Mouse (Mus musculus) adrenal gland, postnatal 25 days (tissue): ENCODE results near the gene Tmem53. TPM values are rescaled to one million over a fixed set of nuclear protein-coding genes. Genes with fewer than 3 reads are reported as not detected.
"Not testable (repeated sequence)": the region's sequence is repeated elsewhere in the genome, so short reads cannot be mapped to it uniquely, and the experiment has no call there.

Source experiments
- DNase-seq: peaks from one replicate; pipeline ENCODE4 v3.0.0; 2021; ENCODE audit warnings: mixed read lengths
- total RNA-seq: library from RNA; stranded (reverse); gene quantifications from 2 replicates; pipeline ENCODE4 v1.2.3, GENCODE M21; 2021

Gene Tmem53
- total RNA-seq, 1 experiment from 2014 or later: 94.3 TPM

DNA sequence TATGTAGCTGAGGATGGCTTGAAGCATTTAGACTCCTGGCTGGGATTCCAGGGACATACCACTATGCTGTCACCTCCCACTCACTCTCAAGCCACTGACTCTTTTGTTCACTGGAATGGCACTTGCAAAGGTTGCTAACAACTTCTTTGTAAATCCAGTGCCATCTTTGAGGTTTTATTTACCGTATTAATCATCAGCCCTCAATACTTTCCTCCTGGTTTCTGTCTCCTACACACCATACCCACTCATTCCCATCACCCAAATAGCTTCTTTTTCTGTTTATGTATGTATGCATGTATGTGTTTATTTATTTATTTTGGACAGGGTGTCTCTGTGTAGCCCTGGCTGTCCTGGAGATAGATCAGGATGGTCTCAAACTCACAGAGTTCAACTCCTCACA, 769 bp upstream of the Tmem53 start:
- no peak for DNase-seq

DNA sequence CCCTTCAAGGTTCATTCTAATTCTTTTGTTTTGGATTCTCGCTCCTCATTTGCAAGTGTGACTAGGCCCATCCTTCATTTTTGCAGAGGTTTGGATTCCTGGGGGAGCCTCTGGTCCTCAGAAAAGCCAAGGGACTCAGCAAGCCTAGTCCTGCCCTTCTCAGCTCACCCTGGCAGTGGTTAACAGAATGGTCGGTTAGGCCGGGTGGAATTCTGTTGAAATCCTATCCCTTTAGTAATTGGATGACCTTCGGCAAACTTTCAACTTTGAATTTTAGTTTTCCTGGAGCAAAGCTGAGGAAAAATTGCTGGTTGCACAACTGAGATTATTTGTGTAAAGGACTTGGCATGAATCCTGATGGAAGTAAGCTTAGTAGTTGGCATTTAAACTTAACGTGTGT, 600 bp downstream of the Tmem53 start:
- DNase-seq: no peak

DNA sequence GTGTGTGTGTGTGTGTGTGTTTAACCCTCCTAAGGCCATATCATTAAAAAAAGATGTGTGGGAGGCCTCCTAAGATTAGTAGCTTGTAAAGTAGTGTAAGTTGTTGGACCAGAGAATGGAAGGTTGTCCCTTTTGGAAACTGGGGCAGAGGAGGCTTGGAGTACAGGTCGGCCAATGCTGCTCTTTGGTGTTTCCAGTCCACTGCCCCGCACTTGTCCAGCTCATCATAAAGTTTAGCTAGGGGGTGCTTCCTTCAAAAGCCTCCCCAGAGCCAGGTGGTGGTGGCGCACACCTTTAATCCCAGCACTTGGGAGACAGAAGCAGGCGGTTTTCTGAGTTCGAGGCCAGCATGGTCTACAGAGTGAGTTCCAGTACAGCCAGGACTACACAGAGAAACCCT, 1.0 kb downstream of the Tmem53 start:
- DNase-seq: no peak

DNA sequence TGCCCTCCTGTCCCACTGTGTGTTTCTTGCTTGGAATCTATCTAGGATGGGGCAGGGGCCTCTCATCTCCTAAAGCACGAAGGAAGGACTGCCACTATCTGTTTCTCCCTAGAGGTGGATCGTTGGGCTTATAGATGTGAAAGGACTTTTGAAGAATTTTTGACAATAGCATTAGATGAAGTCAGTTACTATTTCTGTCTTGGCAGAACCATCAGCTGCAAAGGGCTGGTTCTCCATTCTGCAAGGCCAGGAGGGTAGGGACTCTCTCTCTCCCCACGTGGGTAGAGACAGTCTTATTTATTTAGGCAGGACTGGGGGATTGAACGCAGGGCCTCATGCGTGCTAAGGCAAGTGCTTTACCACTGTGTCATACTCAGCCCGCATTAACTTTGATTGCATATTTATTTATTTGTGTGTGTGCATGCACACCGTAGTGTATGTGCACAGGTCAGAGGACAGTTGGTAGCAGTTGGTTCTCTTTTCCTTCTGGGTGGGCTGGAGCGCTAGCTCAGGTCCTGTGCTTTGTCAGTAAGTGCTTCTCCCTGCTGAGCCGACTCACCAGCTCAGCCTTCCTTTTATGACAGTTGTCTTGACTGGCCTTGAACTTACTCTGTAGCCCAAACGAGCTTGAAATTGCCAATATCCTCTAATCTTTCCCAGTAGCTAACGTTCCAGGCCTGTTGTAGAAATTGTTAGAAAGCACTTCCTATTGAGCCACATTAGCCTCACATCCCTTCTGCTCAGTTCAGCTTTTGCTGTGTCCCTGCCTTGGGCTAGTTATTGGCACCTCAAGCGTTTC, 1.7 kb downstream of the Tmem53 start:
- DNase-seq: no peak

DNA sequence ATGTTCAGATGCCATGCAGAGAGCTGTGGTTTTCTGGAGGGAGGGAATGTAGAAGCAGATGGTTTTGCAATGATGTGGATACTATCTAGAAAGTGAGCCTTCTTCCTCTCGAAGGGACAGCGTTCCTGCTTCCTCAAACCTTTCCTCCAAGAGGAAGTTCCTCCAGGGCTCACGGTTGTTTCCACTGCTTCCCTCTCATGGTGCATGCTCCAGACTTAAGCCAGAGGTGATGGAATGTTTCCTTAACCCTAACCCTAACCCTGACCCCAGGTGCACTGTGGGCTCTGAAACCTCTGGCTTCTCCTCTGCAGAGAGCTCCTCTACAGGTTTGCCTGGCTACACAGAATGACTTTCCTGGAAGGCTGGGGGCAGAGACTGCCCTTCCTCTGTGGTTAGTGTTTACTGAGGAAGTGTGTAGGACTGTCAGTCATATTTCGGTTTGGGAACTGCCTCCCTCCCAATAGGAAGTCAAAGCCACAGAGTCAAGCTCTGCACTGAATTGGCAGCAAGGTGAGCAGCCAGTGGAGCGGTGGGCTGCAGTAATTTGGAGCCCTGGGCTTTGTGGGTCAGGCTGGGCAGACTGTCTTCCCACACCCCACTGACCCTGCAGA, 2.4 kb downstream of the Tmem53 start:
- DNase-seq: no peak

DNA sequence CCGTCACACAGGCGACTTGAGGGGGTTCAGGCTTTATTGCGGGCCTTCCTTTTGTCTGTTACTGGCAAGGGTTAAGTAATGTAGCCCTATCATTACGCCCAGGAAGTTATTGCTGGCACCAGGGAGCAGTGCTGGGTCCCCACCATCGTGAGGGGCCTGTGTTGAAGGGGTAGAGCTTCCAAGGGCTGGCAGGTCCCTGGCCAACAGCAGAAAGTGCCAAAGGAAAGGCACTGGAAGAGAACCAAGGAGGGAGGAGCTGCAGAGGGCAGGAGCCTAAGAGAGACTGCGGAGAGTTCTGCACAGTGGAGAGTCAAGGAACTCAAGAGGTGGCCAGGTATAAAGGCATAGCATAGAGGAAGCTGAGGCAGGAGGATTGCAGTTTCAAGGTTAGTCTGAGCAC, 2.9 kb downstream of the Tmem53 start:
- DNase-seq: no peak

DNA sequence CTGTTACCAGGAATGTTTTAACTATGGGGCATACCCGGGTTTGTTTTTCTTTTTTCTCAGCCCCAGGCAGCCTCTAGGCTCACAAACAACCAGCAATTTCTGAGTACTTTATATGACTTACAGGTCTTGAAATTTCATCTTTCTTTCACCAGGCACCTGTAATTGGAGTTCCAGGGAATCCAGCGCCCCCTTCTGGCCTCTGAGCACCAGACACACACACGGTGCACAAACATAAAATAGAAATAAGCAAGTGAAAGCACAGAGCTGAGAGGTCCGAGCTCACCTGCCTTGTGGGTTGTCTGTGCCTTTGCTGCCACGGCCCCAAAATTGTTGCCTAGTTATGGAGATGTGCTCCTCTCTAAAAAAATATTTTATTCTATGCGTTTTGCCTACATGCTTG, 8.2 kb downstream of the Tmem53 start:
- DNase-seq: not testable (repeated sequence)

DNA sequence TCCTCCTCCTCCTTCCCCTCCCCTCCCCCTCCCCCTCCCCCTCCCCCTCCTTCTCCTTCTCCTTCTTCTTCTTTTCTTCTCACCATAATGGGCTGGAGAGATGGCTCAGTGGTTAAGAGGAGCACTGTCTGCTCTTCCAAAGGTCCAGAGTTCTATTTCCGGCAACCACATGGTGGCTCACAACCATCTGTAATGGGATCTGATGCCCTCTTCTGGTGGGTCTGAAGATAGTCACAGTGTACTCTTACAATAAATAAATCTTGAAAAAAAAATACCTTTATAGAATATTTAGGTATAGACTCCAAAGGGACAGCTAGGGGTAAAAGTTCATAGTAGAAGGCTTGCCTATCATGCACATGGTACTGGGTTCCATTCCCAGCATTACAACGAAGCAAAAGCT, 9.5 kb downstream of the Tmem53 start:
- no peak for DNase-seq

DNA sequence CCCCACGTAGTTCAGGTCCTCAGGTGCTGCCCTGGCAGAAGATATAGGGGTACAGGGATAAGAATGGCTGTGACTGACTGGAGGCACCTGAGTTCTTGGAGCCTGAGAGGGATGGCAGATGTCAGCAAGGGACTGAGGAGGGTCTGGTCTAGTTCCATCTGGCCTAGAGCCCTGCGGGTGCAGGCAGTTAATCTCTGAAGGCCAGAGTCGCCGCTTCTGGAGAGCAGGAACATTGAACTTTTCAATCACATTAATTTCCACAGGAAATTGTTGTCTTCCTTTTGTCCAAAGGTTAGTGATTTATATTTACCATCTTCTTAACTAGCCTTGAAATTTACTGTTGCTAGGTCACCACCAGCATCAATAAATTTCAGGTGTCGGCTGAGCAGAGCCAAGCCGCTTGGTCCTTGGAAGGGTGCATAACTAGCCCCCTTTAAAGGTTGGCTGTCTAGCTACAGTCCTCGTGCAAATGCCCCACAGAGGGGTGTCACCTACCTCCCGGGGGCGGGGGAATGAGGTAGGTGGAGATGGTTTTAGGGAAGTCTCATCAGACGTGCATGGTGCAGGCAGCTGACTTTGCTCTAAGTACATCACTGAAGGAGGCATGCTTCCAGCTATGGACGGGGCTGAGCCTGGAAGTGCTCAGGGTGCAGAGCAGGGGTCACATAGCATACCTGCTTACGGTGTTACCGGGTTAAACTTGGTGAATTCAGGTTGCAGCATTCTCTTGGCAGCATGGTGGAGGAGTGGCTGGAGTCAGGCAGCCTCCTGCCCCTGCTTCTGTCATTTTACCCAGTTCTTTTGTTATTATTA, 10.6 kb downstream of the Tmem53 start:
- peak; percentile 56 for DNase-seq

DNA sequence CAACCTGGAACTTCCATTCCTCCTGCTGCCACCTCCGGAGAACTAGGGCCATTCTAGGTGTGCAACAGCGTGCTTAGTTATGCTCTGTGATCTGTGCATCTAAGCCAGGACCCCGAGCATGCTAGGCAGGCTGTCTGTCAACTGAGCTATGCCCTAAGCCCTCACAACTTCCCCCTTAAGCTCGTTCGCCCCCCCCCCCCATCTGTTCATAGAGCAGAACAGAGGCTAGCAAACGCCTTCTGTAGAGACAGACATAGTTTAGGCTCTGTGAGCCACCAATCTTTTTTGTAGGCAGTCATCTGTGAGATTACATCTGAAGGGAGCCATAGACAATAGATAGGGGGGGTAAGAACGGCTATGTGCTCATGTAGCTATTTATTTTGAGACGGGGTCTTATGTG, 11.2 kb downstream of the Tmem53 start:
- DNase-seq: no peak

DNA sequence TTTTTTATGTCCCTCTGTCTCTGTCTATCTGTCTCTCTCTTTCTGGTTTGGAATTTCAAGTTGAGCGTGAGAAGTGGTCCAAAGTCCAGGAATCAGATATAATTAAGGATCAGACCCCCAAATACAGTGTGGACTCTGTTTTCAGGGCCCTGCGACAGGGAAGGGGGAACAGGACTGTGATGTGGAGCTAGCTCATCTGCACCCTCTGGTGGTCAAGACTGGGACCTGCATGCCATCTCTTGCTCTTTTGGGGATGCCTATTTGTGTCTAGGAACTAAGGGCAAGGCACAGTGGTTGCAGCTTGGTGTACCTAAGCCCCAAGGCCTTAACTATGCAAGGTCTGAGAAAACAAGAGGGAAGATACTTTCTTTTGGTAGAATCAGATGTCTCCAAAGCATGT, 15.5 kb downstream of the Tmem53 start:
- DNase-seq: peak; percentile 73

DNA sequence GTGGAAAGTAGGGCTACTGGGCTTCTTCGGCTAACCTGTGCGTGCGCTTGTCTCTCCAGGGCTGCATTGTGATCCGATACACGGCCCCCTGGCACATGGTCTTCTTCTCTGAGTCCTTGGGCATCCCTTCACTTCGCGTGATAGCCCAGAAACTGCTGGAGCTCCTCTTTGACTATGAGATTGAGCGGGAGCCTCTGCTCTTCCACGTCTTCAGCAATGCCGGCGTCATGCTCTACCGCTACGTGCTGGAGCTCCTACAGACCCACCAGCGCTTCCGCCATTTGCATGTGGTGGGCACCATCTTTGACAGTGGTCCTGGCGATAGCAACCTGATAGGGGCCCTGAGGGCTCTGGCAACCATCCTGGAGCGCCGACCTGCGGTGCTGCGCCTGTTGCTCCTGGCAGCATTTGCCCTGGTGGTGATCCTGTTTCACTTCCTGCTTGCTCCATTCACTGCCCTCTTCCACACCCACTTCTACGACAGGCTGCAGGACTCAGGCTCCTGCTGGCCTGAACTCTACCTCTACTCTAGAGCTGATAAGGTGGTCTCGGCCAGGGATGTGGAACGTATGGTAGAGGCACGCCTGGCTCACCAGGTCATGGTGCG, 16.2 kb downstream of the Tmem53 start:
- DNase-seq: no peak

DNA sequence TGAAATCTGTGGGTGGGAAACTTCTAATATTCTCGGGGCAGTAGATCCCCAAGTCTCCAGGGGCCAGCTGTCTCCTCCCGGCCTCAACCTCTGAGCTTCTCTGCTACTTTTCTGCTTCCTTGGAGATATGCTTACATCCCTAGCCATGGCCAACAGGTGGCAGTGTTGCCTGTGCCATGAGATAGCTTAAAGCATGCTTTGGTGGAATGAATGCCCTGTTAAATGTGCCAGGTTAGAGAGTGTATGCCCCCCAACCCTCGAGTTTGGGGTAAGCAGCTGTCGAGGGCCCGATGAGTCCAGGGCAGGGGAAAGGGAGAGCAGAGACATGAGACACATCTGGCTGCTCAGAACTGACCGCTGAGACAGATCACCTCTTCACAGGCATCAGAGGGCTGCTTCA, 18.5 kb downstream of the Tmem53 start:
- peak; percentile 79 for DNase-seq

DNA sequence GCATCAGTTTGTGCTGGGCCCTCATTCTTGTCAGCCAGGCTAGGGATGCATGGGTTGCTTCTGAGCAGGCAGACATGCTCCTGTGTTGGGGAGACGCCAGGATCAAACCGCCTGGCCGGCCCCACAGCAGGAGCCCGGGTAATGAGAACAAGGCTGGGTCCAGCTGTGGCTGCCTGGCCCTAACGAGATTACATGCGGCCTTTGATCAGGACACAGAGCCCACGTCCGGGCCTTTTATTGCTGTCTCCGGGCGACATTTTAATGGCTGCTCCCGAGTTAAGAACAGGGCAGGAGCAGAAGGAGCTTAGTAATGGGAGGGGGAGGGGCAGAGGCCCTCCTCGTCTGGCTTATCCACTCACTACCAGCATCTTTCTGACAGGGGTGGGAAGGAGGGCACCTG, 20.7 kb downstream of the Tmem53 start:
- no peak for DNase-seq

DNA sequence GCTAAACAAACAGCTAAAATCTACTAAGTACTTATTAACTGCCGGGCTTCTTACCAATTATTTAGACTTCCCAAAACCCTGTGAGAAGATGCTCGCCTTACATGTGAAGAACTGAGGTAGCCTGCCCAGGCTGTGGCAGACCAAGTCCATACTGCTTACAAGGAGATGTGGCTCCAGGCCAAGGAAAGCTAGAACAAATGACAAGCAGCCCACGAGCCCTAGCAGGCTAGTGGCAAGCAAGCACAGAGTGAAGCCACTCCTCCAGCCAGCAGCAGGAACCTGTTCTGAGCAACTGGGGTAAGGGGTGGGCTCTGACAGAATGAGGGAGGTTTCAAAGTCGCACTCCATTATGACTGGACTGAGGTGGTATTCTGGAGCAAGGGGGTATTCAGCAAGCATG, 23.0 kb downstream of the Tmem53 start:
- DNase-seq: no peak

DNA sequence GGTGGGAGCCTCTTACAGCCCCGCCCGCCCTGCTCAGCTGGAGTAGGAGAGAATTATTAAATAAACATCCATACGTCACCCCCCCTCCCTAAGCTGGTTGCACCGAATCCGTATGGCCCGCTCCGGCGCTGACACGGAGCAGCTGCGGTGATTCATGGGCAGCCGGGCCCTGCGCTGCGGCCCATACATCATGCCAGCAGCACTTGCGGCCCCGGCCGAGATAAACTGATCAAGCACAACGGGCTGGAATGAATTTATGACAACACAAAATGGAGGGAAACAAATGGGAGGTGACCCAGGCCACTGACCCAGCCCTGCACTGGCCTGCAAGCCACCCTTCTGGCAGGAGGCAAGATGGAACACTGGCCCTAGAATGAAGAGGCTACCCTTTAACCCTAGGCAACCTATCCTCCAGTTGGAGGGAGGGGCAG, 24.5 kb downstream of the Tmem53 start:
- DNase-seq: peak; percentile 63

DNA sequence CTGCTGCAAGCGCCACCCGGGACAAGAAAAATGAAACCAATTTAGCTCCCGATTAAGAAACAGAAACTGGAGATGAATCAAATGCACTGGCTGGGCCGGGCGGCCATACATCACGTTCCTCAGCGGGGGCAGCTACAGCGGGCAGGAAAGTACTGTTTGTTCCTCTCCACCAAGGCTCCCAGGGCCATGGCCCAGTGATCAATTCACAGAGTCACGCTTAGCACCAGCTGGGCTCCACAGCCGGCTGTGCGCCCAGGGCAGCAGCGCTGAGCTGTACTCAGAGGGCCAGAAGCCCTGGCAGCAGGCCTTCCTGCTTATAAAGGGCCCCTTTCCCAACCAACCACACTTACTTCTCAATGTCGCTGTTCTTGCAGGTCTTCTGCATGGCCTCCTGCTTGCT, 25.3 kb downstream of the Tmem53 start:
- peak; percentile 45 for DNase-seq

DNA sequence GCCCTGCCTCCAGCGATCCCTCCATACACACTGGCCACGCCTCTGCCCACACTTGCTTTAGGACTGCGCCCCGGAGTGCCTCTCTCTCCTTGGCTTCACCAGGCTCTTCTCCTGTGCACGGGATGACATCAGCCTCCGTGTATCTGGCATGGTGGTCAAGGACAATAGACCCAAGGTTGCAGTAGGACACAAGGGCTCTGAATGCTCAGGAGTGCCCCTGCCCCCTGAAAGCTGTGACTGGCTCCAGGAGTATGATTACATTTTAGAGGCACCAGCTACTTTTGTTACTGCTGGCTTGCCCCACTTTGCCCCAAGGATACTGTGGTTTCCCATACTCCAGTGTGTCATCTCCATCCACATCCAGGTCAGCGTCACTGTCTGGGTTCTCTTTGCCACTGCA, 25.9 kb downstream of the Tmem53 start:
- DNase-seq: peak; percentile 52

DNA sequence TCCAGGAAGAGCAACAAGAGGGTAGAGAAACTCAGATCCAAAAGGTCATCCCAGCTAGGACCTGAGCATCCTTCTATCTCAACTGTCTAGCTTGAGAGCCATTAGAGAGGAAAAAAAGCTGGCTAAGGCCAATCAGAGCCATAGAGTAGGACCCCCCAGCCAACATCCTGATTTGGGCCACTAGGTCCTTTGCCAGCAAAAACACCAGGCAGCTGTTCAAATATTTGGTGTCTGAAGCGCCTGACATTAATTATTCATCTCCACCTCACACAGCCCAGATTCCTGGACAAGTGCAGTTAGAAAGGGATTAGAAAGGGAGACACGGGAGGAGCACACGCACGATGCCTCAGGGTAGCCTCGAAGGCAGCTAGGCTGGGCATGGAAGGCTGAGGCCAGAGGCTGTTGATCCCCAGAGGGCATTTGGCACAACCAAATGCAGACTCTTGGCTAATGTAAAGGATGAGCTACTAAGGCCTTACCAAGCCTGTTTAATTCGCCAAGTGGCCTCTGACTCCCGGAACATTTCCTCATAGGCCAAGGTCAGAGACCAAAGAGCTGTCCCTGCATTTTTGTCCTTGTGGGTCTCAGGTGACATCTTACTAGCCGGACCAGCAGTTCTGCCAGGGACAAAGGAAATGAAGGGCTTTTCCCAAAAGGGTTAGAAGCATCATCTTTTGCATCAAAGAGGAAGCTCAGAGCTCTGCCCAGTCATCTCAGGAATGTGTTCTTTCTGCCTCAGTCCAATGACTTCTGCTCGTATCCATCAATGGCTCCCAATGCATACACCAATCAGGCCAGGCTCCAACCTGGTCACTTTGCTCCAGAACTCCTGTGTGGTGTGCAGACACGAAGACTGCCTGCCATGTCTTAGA, 26.9 kb downstream of the Tmem53 start:
- no peak for DNase-seq

DNA sequence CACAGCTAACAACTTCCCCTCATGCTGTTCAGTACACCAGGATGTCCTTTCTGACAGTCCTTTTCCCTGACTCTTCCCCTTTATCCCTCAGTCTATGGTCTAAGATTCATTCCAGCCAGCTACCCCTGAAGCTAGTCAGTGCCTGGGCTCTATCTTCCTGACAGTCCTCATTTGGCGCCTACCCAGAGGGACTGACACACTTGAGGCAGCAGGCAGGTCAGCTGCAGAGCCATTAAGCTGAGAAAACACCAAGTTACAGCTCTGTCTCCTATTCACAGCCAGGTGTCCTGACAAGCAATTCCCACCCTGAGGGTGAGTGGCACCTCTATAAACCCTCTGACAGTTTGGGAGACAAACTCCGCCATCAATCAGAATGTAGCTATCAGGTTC, 27.5 kb downstream of the Tmem53 start:
- DNase-seq: no peak

DNA sequence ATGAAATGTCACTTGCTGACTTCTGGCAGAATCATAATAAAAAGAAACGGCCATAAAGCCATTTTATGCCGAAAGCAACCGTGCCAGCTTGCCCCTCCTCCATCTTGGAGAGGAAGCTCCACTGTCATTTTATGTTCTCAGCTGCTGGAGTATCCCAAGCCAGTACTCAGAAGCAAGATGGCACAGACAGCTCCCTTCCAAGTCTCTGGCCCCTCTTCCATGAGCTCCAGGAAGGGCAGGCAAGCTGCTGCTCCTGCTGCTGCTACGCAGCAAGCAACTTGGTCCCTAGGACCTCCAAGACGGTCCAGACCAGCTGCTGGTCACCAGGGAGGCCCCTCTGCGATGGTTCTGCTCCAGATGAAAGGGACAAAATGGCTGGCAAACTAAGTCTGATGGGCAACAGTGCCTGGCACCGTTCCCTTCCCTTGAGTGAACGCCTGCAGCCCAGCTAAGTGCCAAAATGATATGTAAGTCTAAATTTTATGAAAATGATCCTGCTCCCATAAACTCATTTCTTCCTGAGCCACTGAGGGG, 28.7 kb downstream of the Tmem53 start:
- DNase-seq: no peak
